Mouse (Mus musculus) liver, embryonic 16.5 days (tissue): Measurements from ENCODE around the gene Slc25a17. TPM values are rescaled to one million over a fixed set of nuclear protein-coding genes. Genes with fewer than 3 reads are reported as not detected.

Source experiments
- ATAC-seq: fragments of 200-750 bp; cut with Nextera tagmentation; 2 replicates; pipeline ENCODE4 v1.8.0; 2017; ENCODE audit warnings: low read depth, mild to moderate bottlenecking, moderate number of reproducible peaks, moderate library complexity
- H3K27ac ChIP-seq: fragments of 300-500 bp; sonication (generic); 2 replicates; pipeline ENCODE4 v1.5.1; 2014; ENCODE audit warnings: mild to moderate bottlenecking, low read length
- H3K27me3 ChIP-seq: fragments of 300-500 bp; sonication (generic); 2 replicates; pipeline ENCODE4 v1.6.1; 2014; ENCODE audit warnings: low read depth, low read length, mixed read lengths; ENCODE audit not compliant: control insufficient read depth, insufficient read depth
- H3K36me3 ChIP-seq: fragments of 300-500 bp; sonication (generic); 2 replicates; pipeline ENCODE4 v1.6.1; 2014; ENCODE audit warnings: mild to moderate bottlenecking; ENCODE audit not compliant: control insufficient read depth, insufficient read depth
- H3K4me1 ChIP-seq: fragments of 300-500 bp; sonication (generic); 2 replicates; pipeline ENCODE4 v1.6.1; 2014; ENCODE audit warnings: low read depth, low read length, mixed read lengths; ENCODE audit not compliant: control insufficient read depth
- H3K4me2 ChIP-seq: fragments of 300-500 bp; sonication (generic); 2 replicates; pipeline ENCODE4 v1.6.1; 2014; ENCODE audit warnings: low read depth, low read length, mixed read lengths
- H3K4me3 ChIP-seq: fragments of 300-500 bp; sonication (generic); 2 replicates; pipeline ENCODE4 v1.5.1; 2014; ENCODE audit warnings: low read depth, mild to moderate bottlenecking, low read length
- H3K9ac ChIP-seq: fragments of 300-500 bp; sonication (generic); 2 replicates; pipeline ENCODE4 v1.6.1; 2014; ENCODE audit warnings: low read depth, low read length
- H3K9me3 ChIP-seq: fragments of 300-500 bp; sonication (generic); replicated peaks from 2 replicates; pipeline ENCODE4 v1.6.1; 2016; ENCODE audit warnings: low read length; ENCODE audit not compliant: control insufficient read depth
- WGBS: fragments of 180-500 bp; shearing (Covaris S2); extraction: QIAGEN DNeasy Blood & Tissue Kit; methylation state at CpG from one replicate; pipeline ENCODE4 v1.1.7; 2014; ENCODE audit not compliant: insufficient replicate concordance; 5-methylcytosine and 5-hydroxymethylcytosine counted together
- polyA plus RNA-seq: library from polyadenylated mRNA; unstranded; fragments of >200 nt; fragmentation: Nextera tagmentation; extraction: Ambion mirVana; gene quantifications from 2 replicates; pipeline ENCODE4 v1.2.1, GENCODE M21; 2015

Slc25a17 gene
- polyA plus RNA-seq, 1 experiment from 2014 or later: 36.2 TPM

GRCm38 (mm10) chr15:81302151-81302808, 58.3 kb downstream of the Slc25a17 start:
- Histone ChIP-seq H3K27ac (no peak overlapping the region), H3K36me3 (no peaks in the 10 kb centered on the region), H3K27me3 (no peaks in the 10 kb centered on the region), H3K4me3 (no peak overlapping the region), H3K4me1 (no peaks in the 10 kb centered on the region), H3K9me3 (no peaks in the 10 kb centered on the region), H3K9ac (no peak overlapping the region), H3K4me2 (no peak overlapping the region)
- ATAC-seq: no peak
- 51% methylated on average over 13 of the region's 13 CpGs for WGBS

- no peak overlapping the region for H3K4me3 ChIP-seq
- ATAC-seq: no peak
- no peak overlapping the region for H3K4me2 ChIP-seq
- no peaks in the 10 kb centered on the region for H3K36me3 ChIP-seq
- H3K9me3 ChIP-seq: no peaks in the 10 kb centered on the region
- no peaks in the 10 kb centered on the region for H3K4me1 ChIP-seq
- WGBS: 24% methylated on average over 16 of the region's 16 CpGs
- H3K27ac ChIP-seq: no peak overlapping the region
- no peaks in the 10 kb centered on the region for H3K27me3 ChIP-seq
- no peak overlapping the region for H3K9ac ChIP-seq
These were observed 59.2 kb downstream of the Slc25a17 start for GRCm38 (mm10) chr15:81301193-81302070.

DNA sequence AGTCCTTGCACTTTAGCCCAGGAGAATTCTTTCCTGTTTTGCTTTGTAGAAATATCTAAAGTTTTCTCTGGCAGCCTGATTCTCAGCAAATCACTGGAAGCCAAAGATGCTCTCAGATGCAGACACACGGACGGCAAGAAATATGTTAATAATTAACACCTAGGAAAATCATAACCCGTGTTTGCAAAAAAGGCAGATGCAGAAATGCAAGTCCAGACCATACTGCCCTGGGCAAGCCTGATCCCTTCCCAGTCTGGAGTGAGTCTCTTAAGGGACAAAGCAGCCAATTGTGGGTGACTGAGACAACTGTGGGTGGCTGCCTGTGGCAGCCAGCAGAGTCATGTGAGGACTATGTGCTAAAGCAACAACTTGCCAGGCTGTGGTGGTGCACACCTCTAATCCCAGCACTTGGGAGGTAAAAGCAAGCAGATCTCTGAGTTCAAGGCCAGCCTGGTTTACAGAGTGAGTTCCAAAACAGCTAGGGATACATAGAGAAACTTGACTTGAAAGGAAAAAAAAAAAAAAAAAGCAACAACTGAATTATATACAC, 60.0 kb downstream of the Slc25a17 start:
- Histone ChIP-seq H3K27ac (no peak overlapping the region), H3K27me3 (no peaks in the 10 kb centered on the region), H3K4me3 (no peak overlapping the region), H3K9ac (no peak overlapping the region), H3K4me1 (no peaks in the 10 kb centered on the region), H3K36me3 (no peaks in the 10 kb centered on the region), H3K9me3 (no peaks in the 10 kb centered on the region), H3K4me2 (no peak overlapping the region)
- no peak for ATAC-seq
- WGBS: 54% methylated on average over 3 of the region's 3 CpGs

DNA sequence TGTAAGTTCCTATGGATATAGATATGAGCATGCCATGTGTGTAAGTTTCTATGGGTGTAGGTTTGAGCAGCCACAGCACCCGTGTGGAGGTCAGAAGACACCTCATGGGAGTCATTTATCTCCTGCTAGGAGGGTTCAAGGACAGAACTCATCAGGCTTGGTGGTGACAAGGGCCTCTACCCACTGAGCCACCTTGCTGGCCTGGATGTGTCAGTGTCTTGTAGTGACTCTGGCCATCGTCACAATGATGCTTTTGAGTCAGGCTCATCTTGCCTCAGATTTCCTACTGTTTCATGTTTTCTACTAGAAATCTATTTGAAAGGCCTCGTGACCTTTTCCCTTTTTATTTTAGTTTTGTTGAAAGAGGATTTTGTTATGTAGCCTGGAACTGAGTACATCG, 61.1 kb downstream of the Slc25a17 start:
- Histone ChIP-seq H3K4me3 (no peak overlapping the region), H3K36me3 (no peaks in the 10 kb centered on the region), H3K27me3 (no peaks in the 10 kb centered on the region), H3K4me2 (no peak overlapping the region), H3K9me3 (no peaks in the 10 kb centered on the region), H3K27ac (no peak overlapping the region), H3K4me1 (no peaks in the 10 kb centered on the region), H3K9ac (no peak overlapping the region)
- ATAC-seq: no peak
- 52% methylated on average over 4 of the region's 4 CpGs for WGBS

DNA sequence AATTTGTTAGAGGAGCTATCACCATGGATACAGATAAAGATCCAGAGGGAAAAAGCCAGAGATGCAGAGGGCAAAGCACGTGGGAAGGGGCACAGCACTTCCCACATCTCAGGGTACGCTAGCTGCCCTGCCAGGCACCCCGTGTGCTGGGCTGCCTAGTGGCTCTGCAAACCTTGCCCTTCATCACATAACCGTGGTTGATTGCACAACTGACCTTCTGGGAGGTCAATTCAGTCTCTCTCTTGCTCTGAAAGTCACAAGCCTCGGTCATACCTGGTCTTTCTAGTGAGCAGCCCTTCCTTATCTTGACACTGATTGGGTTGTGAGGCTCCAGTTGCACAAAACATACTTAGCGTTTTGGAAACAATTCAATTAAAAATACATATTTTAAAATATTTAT, 62.4 kb downstream of the Slc25a17 start:
- Histone ChIP-seq H3K36me3 (no peaks in the 10 kb centered on the region), H3K9me3 (no peaks in the 10 kb centered on the region), H3K4me1 (no peaks in the 10 kb centered on the region), H3K4me2 (no peak overlapping the region), H3K4me3 (no peak overlapping the region), H3K9ac (no peak overlapping the region), H3K27ac (no peak overlapping the region), H3K27me3 (no peaks in the 10 kb centered on the region)
- peak; percentile 47; the same call in 1 of the 2 replicates for ATAC-seq
- 42% methylated on average over 6 of the region's 6 CpGs for WGBS

DNA sequence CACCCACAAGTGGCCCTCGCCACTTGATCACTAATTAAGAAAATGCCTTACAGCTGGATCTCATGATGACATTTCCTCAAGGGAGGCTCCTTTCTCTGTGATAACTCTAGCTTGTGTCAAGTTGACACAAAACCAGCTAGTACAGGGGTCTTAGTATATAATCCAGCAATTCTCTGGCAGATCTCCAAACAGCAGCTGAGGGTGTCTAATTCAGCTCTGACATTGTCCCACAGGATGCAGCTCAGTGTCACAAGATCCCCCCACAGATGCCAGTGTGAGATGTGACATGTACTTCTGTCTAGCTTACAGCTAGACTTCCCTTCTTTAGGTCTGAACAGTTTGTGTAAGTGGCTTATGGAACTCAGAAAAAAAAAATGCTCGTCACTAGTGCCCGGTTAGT, 63.1 kb downstream of the Slc25a17 start:
- no peak for ATAC-seq
- Histone ChIP-seq H3K36me3 (no peaks in the 10 kb centered on the region), H3K27me3 (no peaks in the 10 kb centered on the region), H3K4me3 (no peak overlapping the region), H3K9ac (no peak overlapping the region), H3K4me2 (no peak overlapping the region), H3K4me1 (no peaks in the 10 kb centered on the region), H3K9me3 (no peaks in the 10 kb centered on the region), H3K27ac (no peak overlapping the region)
- WGBS: 64% methylated on average over 3 of the region's 3 CpGs

GRCm38 (mm10) chr15:81294897-81295296, 65.7 kb downstream of the Slc25a17 start:
- Histone ChIP-seq H3K4me3 (no peak overlapping the region), H3K27ac (no peak overlapping the region), H3K36me3 (no peaks in the 10 kb centered on the region), H3K9ac (no peak overlapping the region), H3K4me2 (no peak overlapping the region), H3K4me1 (no peaks in the 10 kb centered on the region), H3K9me3 (no peaks in the 10 kb centered on the region), H3K27me3 (no peaks in the 10 kb centered on the region)
- no peak for ATAC-seq
- 74% methylated on average over 10 of the region's 10 CpGs for WGBS

GRCm38 (mm10) chr15:81294386-81294785, 66.2 kb downstream of the Slc25a17 start:
- WGBS: 63% methylated on average over 12 of the region's 12 CpGs
- no peak for ATAC-seq
- no peaks in the 10 kb centered on the region for H3K9me3 ChIP-seq

DNA sequence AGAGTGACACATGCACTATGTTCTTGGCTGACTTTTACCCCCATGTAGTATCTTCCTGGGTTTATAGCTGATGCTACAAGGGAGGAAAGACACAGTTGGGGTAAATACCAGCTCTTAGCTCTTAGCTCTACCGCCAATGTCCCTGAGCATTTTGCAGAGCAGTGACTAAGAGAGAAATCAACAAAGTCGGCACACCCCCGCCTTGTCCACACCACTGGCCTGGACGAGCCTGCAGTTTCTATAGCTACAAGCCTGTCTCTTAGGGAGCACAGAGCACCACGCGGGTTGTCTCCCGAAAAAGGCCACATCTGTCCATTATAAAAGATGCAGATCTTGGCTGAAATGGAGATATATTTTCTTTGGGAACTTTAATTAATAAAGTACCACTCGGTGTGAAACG, 69.9 kb downstream of the Slc25a17 start:
- Histone ChIP-seq H3K27ac (no peak overlapping the region), H3K4me2 (no peak overlapping the region), H3K4me3 (no peak overlapping the region), H3K36me3 (no peaks in the 10 kb centered on the region), H3K9me3 (no peaks in the 10 kb centered on the region), H3K9ac (no peak overlapping the region), H3K27me3 (no peaks in the 10 kb centered on the region), H3K4me1 (no peaks in the 10 kb centered on the region)
- no peak for ATAC-seq
- 76% methylated on average over 9 of the region's 9 CpGs for WGBS

More at GRCm38 (mm10) chr15:81294386-81294785, 66.2 kb downstream of the Slc25a17 start:
- Histone ChIP-seq H3K9ac (no peak overlapping the region), H3K27me3 (no peaks in the 10 kb centered on the region), H3K4me2 (no peak overlapping the region), H3K4me3 (no peak overlapping the region), H3K4me1 (no peaks in the 10 kb centered on the region), H3K27ac (no peak overlapping the region), H3K36me3 (no peaks in the 10 kb centered on the region)
